Mouse (Mus musculus) lung, embryonic 14.5 days (tissue): Measurements from ENCODE around the gene Ypel3. TPM values are rescaled to one million over a fixed set of nuclear protein-coding genes. Genes with fewer than 3 reads are reported as not detected.
A peak's percentile ranks its signal among the peaks of the same experiment; 100 is the strongest.

ENCODE experiments used
- ATAC-seq: fragments of 200-750 bp; cut with Nextera tagmentation; 2 replicates; pipeline ENCODE4 v1.8.0; 2017; ENCODE audit warnings: mild to moderate bottlenecking, moderate TSS enrichment, moderate library complexity; ENCODE audit not compliant: insufficient read depth
- DNase-seq: peaks from one replicate; pipeline ENCODE4 v3.0.0-alpha.2; 2015
- H3K27ac ChIP-seq: fragments of 300-500 bp; sonication (generic); 2 replicates; pipeline ENCODE4 v1.5.1; 2014; ENCODE audit warnings: low read depth, mild to moderate bottlenecking, moderate library complexity
- H3K27me3 ChIP-seq: fragments of 300-500 bp; sonication (generic); 2 replicates; pipeline ENCODE4 v1.6.1; 2014; ENCODE audit warnings: low read length, control low read depth; ENCODE audit not compliant: insufficient read depth
- H3K36me3 ChIP-seq: fragments of 300-500 bp; sonication (generic); 2 replicates; pipeline ENCODE4 v1.6.1; 2014; ENCODE audit warnings: control low read depth; ENCODE audit not compliant: insufficient read depth
- H3K4me1 ChIP-seq: fragments of 300-500 bp; sonication (generic); 2 replicates; pipeline ENCODE4 v1.6.1; 2014; ENCODE audit warnings: antibody characterized with exemption, control low read depth; ENCODE audit not compliant: insufficient read depth
- H3K4me2 ChIP-seq: fragments of 300-500 bp; sonication (generic); 2 replicates; pipeline ENCODE4 v1.6.1; 2014; ENCODE audit warnings: mild to moderate bottlenecking
- H3K4me3 ChIP-seq: fragments of 300-500 bp; sonication (generic); 2 replicates; pipeline ENCODE4 v1.5.1; 2014; ENCODE audit warnings: low read depth, low read length
- H3K9ac ChIP-seq: fragments of 300-500 bp; sonication (generic); 2 replicates; pipeline ENCODE4 v1.6.1; 2014
- H3K9me3 ChIP-seq: fragments of 300-500 bp; sonication (generic); 2 replicates; pipeline ENCODE4 v1.6.1; 2016; ENCODE audit warnings: low read depth, low read length, control low read depth
- CTCF ChIP-seq: IDR thresholded peaks from 2 replicates; pipeline ENCODE4 v1.5.1; 2016; ENCODE audit warnings: antibody characterized with exemption, low read depth
- WGBS: fragments of 180-500 bp; shearing (Covaris S2); extraction: QIAGEN DNeasy Blood & Tissue Kit; methylation state at CpG from one replicate; pipeline ENCODE4 v1.1.7; 2014; 5-methylcytosine and 5-hydroxymethylcytosine counted together
- polyA plus RNA-seq: library from polyadenylated mRNA; unstranded; fragments of >200 nt; fragmentation: Nextera tagmentation; extraction: Ambion mirVana; gene quantifications from 2 replicates; pipeline ENCODE4 v1.2.1, GENCODE M21; 2014

Ypel3 gene
- polyA plus RNA-seq, 1 experiment from 2014 or later: 91.2 TPM

- Histone ChIP-seq H3K4me2 (peak within 1 kb of the TSS; percentile 97), H3K27me3 (no peaks in the 10 kb centered on the region), H3K27ac (peak within 1 kb of the TSS; percentile 98), H3K4me1 (peaks cover 14% of the 10 kb centered on the region), H3K9ac (peak within 1 kb of the TSS; percentile 88), H3K36me3 (peaks cover 32% of the 10 kb centered on the region), H3K9me3 (no peaks in the 10 kb centered on the region), H3K4me3 (peak within 1 kb of the TSS; percentile 90)
- TF ChIP-seq CTCF: peak; percentile 77
- ATAC-seq (peak; percentile 53), DNase-seq (peak; percentile 97)
- WGBS: under 1% methylated on average over 21 of the region's 38 CpGs
Observed at GRCm38 (mm10) chr7:126759050-126759671, 17.6 kb upstream of the Ypel3 start, which contains the start of gene Mapk3. TSS of gene Mapk3 (plus strand) at chr7:126759601.

DNA sequence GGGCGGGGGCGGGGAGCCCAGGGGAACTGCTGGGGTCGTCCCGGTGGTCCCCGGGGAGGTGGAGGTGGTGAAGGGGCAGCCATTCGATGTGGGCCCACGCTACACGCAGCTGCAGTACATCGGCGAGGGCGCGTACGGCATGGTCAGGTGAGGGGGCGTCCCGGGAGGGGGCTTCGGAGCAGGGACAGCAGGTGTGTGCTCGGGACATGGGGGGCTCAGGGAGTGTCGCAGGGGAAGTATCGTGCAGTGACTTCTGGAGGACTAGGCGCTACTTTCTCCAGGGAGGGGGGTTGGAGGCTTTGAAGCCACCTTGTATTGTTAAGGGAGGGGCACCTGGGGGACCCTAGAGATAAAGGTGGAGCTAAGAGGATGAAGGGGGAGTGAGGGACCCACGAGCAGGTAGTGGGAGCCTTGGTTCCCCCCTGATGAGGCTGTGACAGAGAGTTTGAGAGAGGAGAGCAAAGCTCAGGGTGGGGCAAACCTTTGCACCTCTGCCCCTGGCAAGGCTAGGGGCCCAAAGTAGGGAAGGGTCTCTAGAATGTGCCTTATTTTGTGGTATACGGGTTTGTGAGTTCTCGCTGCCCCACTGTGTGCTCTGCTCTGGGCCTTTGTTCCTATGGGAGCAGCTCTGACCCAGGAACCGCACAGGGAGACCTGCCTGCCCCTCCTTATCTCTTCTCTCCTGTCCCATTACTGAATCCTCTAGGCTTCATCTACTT is 16.9 kb upstream of the Ypel3 start:
- Histone ChIP-seq H3K4me1 (peaks cover 14% of the 10 kb centered on the region), H3K36me3 (peaks cover 38% of the 10 kb centered on the region), H3K9ac (peak overlapping the region; percentile 88), H3K27me3 (no peaks in the 10 kb centered on the region), H3K4me2 (peak overlapping the region; percentile 97), H3K27ac (peak overlapping the region; percentile 98), H3K4me3 (peak overlapping the region; percentile 90), H3K9me3 (no peaks in the 10 kb centered on the region)
- no peak for DNase-seq
- WGBS: 1% methylated on average over 23 of the region's 24 CpGs
- ATAC-seq: peak; percentile 32
- no peak for TF ChIP-seq CTCF

DNA sequence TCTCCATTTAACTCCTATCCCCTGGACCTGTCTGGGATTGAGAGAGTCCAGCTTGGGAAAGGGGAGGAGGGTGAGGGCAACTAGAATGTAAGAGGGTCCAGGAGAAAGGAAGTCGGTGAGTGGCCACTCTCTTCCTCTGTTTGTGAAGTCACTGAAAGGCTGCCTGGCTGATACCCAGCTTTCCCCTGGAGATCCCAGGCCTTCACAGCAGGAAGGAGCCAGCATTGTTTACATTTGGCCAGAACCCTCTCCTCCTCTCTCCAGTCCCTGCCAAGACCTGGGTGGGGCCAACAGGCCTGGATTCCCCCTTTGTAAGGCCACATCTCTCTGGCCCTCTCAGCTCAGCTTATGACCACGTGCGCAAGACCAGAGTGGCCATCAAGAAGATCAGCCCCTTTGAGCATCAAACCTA is 16.4 kb upstream of the Ypel3 start:
- Histone ChIP-seq H3K27me3 (no peaks in the 10 kb centered on the region), H3K9me3 (no peaks in the 10 kb centered on the region), H3K27ac (peak overlapping the region; percentile 98), H3K4me2 (peak overlapping the region; percentile 97), H3K4me3 (peak overlapping the region; percentile 90), H3K4me1 (peaks cover 14% of the 10 kb centered on the region), H3K9ac (peak overlapping the region; percentile 88), H3K36me3 (peaks cover 44% of the 10 kb centered on the region)
- WGBS: 8% methylated on average over 3 of the region's 3 CpGs
- DNase-seq (peak; percentile 94), ATAC-seq (peak; percentile 89)
- no peak for TF ChIP-seq CTCF

- Histone ChIP-seq H3K27me3 (no peaks in the 10 kb centered on the region), H3K4me1 (peaks cover 14% of the 10 kb centered on the region), H3K27ac (peak overlapping the region; percentile 98), H3K4me2 (peak overlapping the region; percentile 97), H3K9me3 (no peaks in the 10 kb centered on the region), H3K4me3 (peak overlapping the region; percentile 90), H3K9ac (peak overlapping the region; percentile 88), H3K36me3 (peaks cover 49% of the 10 kb centered on the region)
- no peak for DNase-seq
- no peak for TF ChIP-seq CTCF
- no peak for ATAC-seq
- WGBS: 59% methylated on average over 4 of the region's 4 CpGs
Observed at GRCm38 (mm10) chr7:126760956-126761355, 15.8 kb upstream of the Ypel3 start.

GRCm38 (mm10) chr7:126761529-126762067 is 15.2 kb upstream of the Ypel3 start:
- no peak for DNase-seq
- H3K9ac ChIP-seq: no peak overlapping the region; the same call in 1 of the 2 replicates
- no peaks in the 10 kb centered on the region for H3K27me3 ChIP-seq
- peak overlapping the region; percentile 97 for H3K4me2 ChIP-seq
- ATAC-seq: no peak
- peak overlapping the region; percentile 98; the same call in 1 of the 2 replicates for H3K27ac ChIP-seq
- peaks cover 55% of the 10 kb centered on the region for H3K36me3 ChIP-seq
- no peak for TF ChIP-seq CTCF
- H3K4me1 ChIP-seq: peaks cover 14% of the 10 kb centered on the region
- peak overlapping the region; percentile 90; the same call in 1 of the 2 replicates for H3K4me3 ChIP-seq
- 55% methylated on average over 6 of the region's 6 CpGs for WGBS
- H3K9me3 ChIP-seq: no peaks in the 10 kb centered on the region

GRCm38 (mm10) chr7:126762471-126763008 is 14.2 kb upstream of the Ypel3 start:
- 40% methylated on average over 17 of the region's 17 CpGs for WGBS
- Histone ChIP-seq H3K36me3 (peaks cover 65% of the 10 kb centered on the region), H3K9ac (0 out of 2 replicates have a peak overlapping the region, but pooled peaks have one; percentile 1), H3K27me3 (no peaks in the 10 kb centered on the region), H3K4me3 (peak overlapping the region; percentile 90; the same call in 1 of the 2 replicates), H3K9me3 (no peaks in the 10 kb centered on the region), H3K4me2 (peak overlapping the region; percentile 43), H3K27ac (no peak overlapping the region), H3K4me1 (peaks cover 14% of the 10 kb centered on the region)
- no peak for TF ChIP-seq CTCF
- ATAC-seq: no peak
- no peak for DNase-seq
